Mouse (Mus musculus) heart, embryonic 14.5 days (tissue): ENCODE measurements around the gene Fnip2. TPM values are rescaled to one million over a fixed set of nuclear protein-coding genes. Genes with fewer than 3 reads are reported as not detected.

Source experiments
- ATAC-seq: fragments of 200-750 bp; cut with Nextera tagmentation; 2 replicates; pipeline ENCODE4 v1.8.0; 2017; ENCODE audit warnings: low read depth, moderate TSS enrichment; ENCODE audit not compliant: insufficient number of reproducible peaks, insufficient read depth, low FRiP score
- H3K27ac ChIP-seq, 2 experiments: fragments of 200-500 bp in 1 of 2; fragments of 300-500 bp in 1 of 2; sonication (generic) in 1 of 2; replicated peaks in 1 of 2; 2 replicates each; pipeline ENCODE4 v1.5.1; 2012 to 2014; ENCODE audit warnings: low read depth in 2 of 2, low read length in 2 of 2, control low read depth in 1 of 2, mild to moderate bottlenecking in 1 of 2, mixed read lengths in 1 of 2; ENCODE audit not compliant: control insufficient read depth in 1 of 2, insufficient read depth in 1 of 2
- H3K27me3 ChIP-seq: fragments of 300-500 bp; sonication (generic); 2 replicates; pipeline ENCODE4 v1.6.1; 2014; ENCODE audit warnings: mild to moderate bottlenecking, low read length, control low read depth; ENCODE audit not compliant: control insufficient read depth, insufficient read depth
- H3K36me3 ChIP-seq: fragments of 300-500 bp; sonication (generic); 2 replicates; pipeline ENCODE4 v1.6.1; 2014; ENCODE audit warnings: mild to moderate bottlenecking, control low read depth, low read length, mixed read lengths; ENCODE audit not compliant: control insufficient read depth, insufficient read depth
- H3K4me1 ChIP-seq, 2 experiments: fragments of 200-500 bp in 1 of 2; fragments of 300-500 bp in 1 of 2; sonication (generic) in 1 of 2; 2 replicates each; pipeline ENCODE4 v1.6.1; 2012 to 2014; ENCODE audit warnings: low read length in 2 of 2, control low read depth in 1 of 2, mixed read lengths in 1 of 2; ENCODE audit not compliant: control insufficient read depth in 2 of 2, insufficient read depth in 2 of 2
- H3K4me2 ChIP-seq: fragments of 300-500 bp; sonication (generic); 2 replicates; pipeline ENCODE4 v1.6.1; 2014; ENCODE audit warnings: mild to moderate bottlenecking, low read length
- H3K4me3 ChIP-seq, 2 experiments: fragments of 200-500 bp in 1 of 2; fragments of 300-500 bp in 1 of 2; sonication (generic) in 1 of 2; 2 replicates each; pipeline ENCODE4 v1.5.1; 2012 to 2014; ENCODE audit warnings: low read length in 2 of 2, mild to moderate bottlenecking in 2 of 2, control low read depth in 1 of 2, low read depth in 1 of 2, moderate library complexity in 1 of 2; ENCODE audit not compliant: control insufficient read depth in 1 of 2, insufficient read depth in 1 of 2
- H3K9ac ChIP-seq: fragments of 300-500 bp; sonication (generic); 2 replicates; pipeline ENCODE4 v1.6.1; 2014; ENCODE audit warnings: mild to moderate bottlenecking, low read length
- H3K9me3 ChIP-seq: fragments of 300-500 bp; sonication (generic); 2 replicates; pipeline ENCODE4 v1.6.1; 2016; ENCODE audit warnings: low read length, control low read depth; ENCODE audit not compliant: control insufficient read depth
- WGBS: fragments of 180-500 bp; shearing (Covaris S2); extraction: QIAGEN DNeasy Blood & Tissue Kit; methylation state at CpG from one replicate; pipeline ENCODE4 v1.1.7; 2014; 5-methylcytosine and 5-hydroxymethylcytosine counted together
- polyA plus RNA-seq: library from polyadenylated mRNA; unstranded; fragments of >200 nt; fragmentation: Nextera tagmentation; extraction: Ambion mirVana; gene quantifications from 2 replicates; pipeline ENCODE4 v1.2.1, GENCODE M21; 2014

Fnip2 gene
- polyA plus RNA-seq, 1 experiment from 2014 or later, result 4.3 TPM

DNA sequence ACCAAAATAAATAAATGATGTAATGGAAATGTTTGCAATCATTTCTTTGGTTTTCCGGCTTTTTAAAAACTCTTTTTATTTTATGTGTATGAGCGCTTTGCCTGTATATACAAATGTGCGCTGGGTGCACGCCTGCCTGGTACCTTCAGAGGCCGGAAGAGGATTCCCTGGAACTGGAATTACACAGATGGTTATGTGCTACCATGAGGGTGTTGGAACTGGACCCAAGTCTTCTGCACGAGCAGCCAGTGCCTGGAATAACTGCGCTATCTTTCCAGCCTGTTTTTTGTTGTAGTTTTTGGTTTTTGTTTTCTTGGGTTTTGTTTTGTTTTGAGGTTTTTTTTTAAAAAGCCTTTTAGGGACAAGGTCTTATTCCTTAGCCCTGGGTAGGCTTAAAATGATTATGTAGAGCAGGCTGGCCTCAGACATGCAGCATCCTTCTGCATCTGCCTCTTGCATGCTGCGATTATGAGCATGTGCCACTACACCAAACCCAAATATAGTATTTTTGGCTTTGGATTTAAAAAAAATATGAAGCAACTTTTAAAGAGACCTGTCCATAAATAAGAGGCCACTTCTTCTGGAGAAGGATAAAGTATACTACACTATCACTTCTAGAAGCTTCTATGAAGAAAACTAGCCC is 17.7 kb downstream of the Fnip2 start:
- Histone ChIP-seq H3K4me3 (no peak overlapping the region), H3K9ac (no peak overlapping the region), H3K9me3 (no peaks in the 10 kb centered on the region), H3K27me3 (no peaks in the 10 kb centered on the region), H3K4me2 (no peak overlapping the region), H3K36me3 (no peaks in the 10 kb centered on the region), H3K27ac (no peak overlapping the region), H3K4me1 (peaks cover 6 to 12% of the 10 kb centered on the region in 2 experiments; a peak in 3 of 4 replicates)
- no peak for ATAC-seq
- 89% methylated on average over 8 of the region's 8 CpGs for WGBS

- H3K4me3 ChIP-seq, result no peak overlapping the region
- ATAC-seq, result no peak; the same call in 1 of the 2 replicates
- 59% methylated on average over 17 of the region's 17 CpGs for WGBS
- no peak overlapping the region for H3K4me2 ChIP-seq
- H3K27ac ChIP-seq, result no peak overlapping the region; a peak in 1 of 4 replicates
- H3K4me1 ChIP-seq, result peaks cover 6 to 14% of the 10 kb centered on the region in 2 experiments; a peak in 3 of 4 replicates
- no peaks in the 10 kb centered on the region for H3K9me3 ChIP-seq
- no peak overlapping the region for H3K9ac ChIP-seq
- H3K27me3 ChIP-seq, result no peaks in the 10 kb centered on the region
- no peaks in the 10 kb centered on the region for H3K36me3 ChIP-seq
Measured at GRCm38 (mm10) chr3:79548681-79549437, 18.7 kb downstream of the Fnip2 start.

DNA sequence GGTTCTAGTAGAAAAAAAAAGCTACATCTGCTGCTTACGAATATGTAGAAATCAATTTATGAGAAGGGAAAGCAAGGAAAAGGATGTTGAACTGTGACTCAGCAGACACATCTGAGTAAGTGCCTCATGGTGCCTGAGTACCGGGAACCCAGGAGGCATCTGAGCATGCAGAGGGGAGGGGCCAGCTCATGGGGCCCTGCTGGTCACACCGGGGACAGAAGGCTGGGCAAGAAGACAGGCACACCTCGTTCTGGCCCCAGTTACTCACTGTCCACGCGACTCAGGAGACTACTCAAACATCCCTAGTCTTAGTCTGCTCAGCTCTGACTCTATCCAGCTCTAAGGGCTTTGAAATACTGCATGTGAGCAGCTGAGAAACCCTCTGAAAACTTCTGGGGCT is 25.0 kb downstream of the Fnip2 start:
- no peak overlapping the region for H3K27ac ChIP-seq
- peak; percentile 56 for ATAC-seq
- WGBS, result 24% methylated on average over 6 of the region's 6 CpGs

GRCm38 (mm10) chr3:79539656-79540055 is 27.9 kb downstream of the Fnip2 start:
- Histone ChIP-seq H3K27ac (no peak overlapping the region), H3K4me2 (no peak overlapping the region), H3K9ac (no peak overlapping the region), H3K4me3 (no peak overlapping the region), H3K9me3 (no peaks in the 10 kb centered on the region), H3K36me3 (no peaks in the 10 kb centered on the region), H3K27me3 (no peaks in the 10 kb centered on the region), H3K4me1 (peaks cover 9 to 20% of the 10 kb centered on the region in 2 experiments; a peak in 3 of 4 replicates)
- no peak for ATAC-seq

More for the DNA sequence above, 25.0 kb downstream of the Fnip2 start:
- Histone ChIP-seq H3K4me3 (no peak overlapping the region), H3K9ac (0 out of 2 replicates have a peak overlapping the region, but pooled peaks have one; percentile 32), H3K9me3 (no peaks in the 10 kb centered on the region), H3K4me1 (peaks cover 6 to 20% of the 10 kb centered on the region in 2 experiments; a peak in 3 of 4 replicates), H3K4me2 (peak overlapping the region; percentile 29; the same call in 1 of the 2 replicates), H3K36me3 (no peaks in the 10 kb centered on the region), H3K27me3 (no peaks in the 10 kb centered on the region)

DNA sequence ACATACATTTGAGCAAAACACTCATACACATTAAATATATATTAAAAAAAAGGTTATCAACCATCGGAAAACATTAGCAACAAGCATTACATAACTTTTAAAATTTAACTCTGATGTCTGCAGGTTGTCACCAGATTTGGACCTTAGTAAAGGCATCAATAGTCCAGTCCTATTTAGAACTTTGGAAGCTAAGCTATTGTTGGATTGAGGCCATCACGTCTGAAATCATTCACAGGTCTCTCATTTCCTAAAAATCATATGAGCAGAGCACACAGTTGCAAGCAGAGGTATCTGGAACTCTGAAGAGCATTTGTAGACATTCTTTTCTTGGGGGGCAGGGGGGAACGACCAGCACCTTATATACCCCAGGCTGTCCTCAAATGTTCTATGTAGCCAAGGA is 28.5 kb downstream of the Fnip2 start:
- Histone ChIP-seq H3K27ac (no peak overlapping the region), H3K9me3 (no peaks in the 10 kb centered on the region), H3K4me2 (no peak overlapping the region), H3K27me3 (no peaks in the 10 kb centered on the region), H3K36me3 (no peaks in the 10 kb centered on the region), H3K9ac (no peak overlapping the region), H3K4me1 (peaks cover 9 to 20% of the 10 kb centered on the region in 2 experiments; a peak in 3 of 4 replicates), H3K4me3 (no peak overlapping the region)
- no peak for ATAC-seq
- 84% methylated on average over 3 of the region's 3 CpGs for WGBS

GRCm38 (mm10) chr3:79538342-79538741 is 29.3 kb downstream of the Fnip2 start:
- no peak for ATAC-seq
- Histone ChIP-seq H3K36me3 (no peaks in the 10 kb centered on the region), H3K4me3 (no peak overlapping the region), H3K27me3 (no peaks in the 10 kb centered on the region), H3K27ac (no peak overlapping the region), H3K4me2 (no peak overlapping the region), H3K9ac (no peak overlapping the region), H3K9me3 (no peaks in the 10 kb centered on the region), H3K4me1 (peaks cover 9 to 16% of the 10 kb centered on the region in 2 experiments; a peak in 3 of 4 replicates)
- 23% methylated on average over 3 of the region's 3 CpGs for WGBS

GRCm38 (mm10) chr3:79537626-79538203 is 29.9 kb downstream of the Fnip2 start:
- Histone ChIP-seq H3K27me3 (no peaks in the 10 kb centered on the region), H3K27ac (no peak overlapping the region), H3K4me1 (peaks cover 7 to 13% of the 10 kb centered on the region in 2 experiments; a peak in 3 of 4 replicates), H3K4me3 (no peak overlapping the region), H3K36me3 (no peaks in the 10 kb centered on the region), H3K9me3 (no peaks in the 10 kb centered on the region), H3K4me2 (no peak overlapping the region), H3K9ac (no peak overlapping the region)
- 67% methylated on average over 3 of the region's 3 CpGs for WGBS
- no peak for ATAC-seq
